Mouse (Mus musculus) CD4-positive naive resting alpha-beta T cell, adult 57 days (primary cell): ENCODE measurements around the gene Hoxb9. TPM values are rescaled to one million over a fixed set of nuclear protein-coding genes. Genes with fewer than 3 reads are reported as not detected.

Source experiments
- total RNA-seq: library from RNA; stranded (reverse); gene quantifications from one replicate; pipeline ENCODE4 v1.2.4, GENCODE M21; 2023

The Hoxb9 gene
- total RNA-seq: not detected

DNA sequence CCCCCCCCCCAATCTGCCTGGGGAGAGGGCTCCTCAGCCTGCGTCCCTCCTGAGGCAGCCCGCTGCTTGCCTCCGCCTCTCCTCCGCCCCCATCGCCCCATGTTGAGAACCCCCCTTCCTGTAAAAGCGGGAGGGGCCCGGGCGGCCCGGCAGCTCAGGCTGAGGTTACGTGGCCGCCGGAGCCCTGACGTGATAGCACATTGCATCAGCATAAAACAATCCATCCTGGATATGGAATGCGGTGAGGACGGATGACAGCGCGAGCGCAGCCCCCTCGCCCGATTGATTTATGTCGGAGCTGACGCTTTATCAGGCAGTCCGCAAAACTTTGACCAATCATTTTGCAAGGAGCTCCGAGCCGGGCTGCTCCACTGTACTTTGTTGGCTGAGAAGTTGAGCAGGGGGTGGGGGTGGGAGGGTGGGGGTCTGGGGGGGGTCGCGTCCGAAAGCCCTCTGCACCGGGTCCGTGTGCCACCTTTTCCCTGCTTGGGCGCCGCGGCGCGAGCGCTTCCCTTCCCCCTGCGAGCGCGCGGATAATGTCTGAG is at the start of gene Hoxb9:
TSS of gene Hoxb9 (plus strand) at position 462 of the 545 bp plus-strand sequence.

DNA sequence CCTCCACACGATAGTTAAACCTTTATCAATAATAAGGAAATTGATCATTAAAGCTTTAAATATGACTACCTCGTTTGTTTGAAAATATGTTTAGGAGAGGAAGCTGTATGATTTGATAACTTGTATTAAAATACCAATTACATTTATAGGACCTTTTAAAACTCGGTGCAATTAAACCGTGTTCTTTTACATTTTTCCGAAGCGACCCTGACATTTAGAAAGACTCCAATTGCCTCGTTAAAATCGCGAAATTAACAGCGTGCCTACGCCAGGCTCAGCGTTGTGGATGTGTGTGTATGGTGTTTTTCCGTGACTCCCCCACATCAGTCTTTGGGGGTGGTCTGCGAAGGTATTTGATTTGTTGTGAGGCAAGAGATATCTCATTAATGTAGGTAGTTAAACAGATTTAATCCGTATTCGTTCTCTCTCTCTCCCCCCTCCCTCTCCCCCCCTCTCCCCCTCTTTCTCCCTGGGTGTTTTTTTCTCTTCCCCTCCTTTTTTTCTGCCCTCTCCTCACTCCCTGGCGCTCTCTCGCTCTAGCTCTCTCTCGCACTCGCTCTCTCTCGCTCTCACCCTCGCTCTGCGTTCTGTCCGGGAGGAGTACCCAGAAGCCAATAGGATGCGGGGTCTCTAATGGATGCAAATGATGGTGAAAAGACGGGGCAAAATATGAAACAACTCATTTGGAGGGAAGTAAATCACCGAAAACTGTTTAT is 10.8 kb downstream of the Hoxb9 start, which contains the start of gene Hoxb8:
TSS of gene Hoxb8 (plus strand) at position 51 of the 716 bp plus-strand sequence.

DNA sequence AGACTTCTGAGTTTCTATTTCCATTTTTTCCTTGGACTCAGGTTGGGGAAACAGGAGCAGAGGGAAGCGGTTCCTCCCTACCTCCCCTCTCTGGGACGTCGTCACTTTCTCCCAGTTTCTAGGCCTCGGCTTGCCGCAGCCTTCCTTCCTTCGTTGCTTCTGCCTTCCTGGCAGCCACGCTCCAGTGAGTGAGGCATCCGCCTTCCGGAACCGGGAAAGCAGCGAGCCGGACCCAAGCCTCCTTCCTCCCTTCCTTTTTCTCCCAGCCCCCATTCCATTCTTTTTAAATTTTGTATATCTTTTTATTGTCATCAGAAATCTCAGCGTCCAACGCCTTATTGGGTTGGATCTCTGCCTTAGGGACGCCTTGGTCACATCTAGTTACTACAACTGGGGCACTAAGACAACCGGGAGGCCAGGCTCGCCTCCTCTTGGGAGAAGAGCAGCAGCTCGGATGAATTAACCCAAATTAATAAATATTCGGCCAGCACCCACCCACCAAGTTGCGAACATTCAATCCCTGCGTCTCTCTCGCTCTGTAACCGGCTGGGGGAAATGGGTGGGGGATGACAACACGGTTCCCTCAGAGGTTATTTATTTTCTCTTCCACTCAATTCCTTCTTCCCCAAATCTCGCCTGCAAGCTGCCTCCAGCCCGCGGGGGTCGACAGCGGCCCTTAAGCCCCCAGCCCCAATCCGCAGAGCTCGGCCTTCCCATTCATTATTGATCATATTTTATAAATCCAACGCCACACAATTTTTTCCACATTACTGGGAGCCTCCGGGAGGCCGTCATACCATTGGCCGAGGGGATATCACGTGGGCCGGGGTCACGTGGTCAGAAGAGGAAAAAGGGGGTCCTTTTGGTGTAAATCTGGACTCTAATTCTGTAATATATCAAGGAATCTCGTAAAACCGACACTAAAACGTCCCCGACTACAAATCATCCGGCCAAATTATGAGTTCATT is 14.8 kb downstream of the Hoxb9 start, which contains the start of gene Hoxb7:
TSS of gene Hoxb7 (plus strand) at position 853 of the 968 bp plus-strand sequence.

DNA sequence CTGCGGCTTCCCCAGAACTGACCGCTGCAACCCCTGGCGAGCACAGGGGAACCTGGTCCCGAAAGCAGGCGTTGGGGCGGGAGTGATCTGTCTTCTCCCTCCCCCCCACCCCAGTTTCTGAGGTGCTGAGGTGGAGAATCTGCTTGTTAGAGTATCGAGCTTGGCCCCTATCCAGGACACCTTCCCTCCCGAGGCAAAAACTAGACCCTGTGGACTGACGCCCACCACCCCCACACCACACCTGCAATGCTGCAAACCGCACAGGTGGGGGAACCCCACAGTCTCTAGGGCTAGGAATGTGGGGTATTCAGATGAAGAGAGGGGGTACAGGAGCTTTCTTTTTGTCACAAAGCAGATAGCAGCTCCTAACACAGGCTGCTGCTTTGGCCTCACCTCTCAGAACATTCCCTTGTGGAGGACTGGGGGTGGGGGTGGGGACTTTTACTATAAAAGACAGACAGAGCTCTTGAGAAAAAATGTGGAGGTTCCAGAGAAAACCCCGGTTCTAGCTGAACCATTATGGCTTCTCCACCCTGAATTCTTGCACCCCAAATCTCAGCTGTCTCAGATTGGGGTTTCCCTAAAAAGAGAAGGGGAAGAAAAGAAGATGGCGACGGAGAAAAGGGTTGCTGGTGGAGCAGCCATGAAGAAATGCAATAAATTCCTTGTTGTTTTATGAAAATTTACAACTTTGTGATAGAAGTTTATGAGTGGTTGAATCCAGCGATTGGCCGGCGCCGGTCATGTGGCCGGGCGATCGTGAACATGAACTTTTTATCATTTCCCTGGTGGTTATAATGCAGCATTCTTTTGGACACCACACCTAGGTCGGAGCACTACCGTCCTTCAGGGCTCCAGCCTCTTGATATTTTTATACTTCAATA is 20.7 kb downstream of the Hoxb9 start, which contains the start of gene Hoxb6:
TSS of gene Hoxb6 (plus strand) at position 796 of the 884 bp plus-strand sequence.

DNA sequence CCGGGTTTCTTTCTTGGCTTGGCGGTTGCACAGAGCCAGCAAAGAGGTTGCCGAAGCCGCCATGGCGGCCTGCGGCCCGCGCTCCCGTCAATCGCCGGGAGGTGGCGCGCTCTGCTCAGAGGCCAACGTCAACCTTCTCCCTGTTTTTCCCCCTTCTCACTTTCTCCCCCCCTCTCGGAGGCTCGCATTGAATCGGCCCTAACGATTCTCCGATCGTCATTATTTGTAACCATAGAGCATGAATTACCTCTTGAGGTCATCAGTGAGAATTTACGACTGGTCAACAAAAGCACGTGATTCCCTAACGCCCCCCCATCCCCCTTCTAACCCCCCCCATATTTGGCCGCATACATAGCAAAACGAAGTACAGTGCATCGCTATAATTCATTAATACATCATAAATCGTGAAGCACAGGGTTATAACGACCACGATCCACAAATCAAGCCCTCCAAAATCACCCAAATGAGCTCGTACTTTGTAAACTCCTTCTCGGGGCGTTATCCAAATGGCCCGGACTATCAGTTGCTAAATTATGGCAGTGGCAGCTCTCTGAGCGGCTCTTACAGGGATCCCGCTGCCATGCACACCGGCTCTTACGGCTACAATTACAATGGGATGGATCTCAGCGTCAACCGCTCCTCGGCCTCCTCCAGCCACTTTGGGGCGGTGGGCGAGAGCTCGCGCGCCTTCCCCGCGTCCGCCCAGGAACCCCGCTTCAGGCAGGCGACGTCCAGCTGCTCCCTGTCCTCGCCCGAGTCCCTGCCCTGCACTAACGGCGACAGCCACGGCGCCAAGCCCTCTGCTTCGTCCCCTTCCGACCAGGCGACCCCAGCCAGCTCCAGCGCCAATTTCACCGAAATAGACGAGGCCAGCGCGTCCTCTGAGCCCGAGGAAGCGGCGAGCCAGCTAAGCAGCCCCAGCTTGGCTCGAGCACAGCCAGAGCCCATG is 32.2 kb downstream of the Hoxb9 start, which contains the start of gene Hoxb5:
TSS of gene Hoxb5 (plus strand) at position 186 of the 949 bp plus-strand sequence.

DNA sequence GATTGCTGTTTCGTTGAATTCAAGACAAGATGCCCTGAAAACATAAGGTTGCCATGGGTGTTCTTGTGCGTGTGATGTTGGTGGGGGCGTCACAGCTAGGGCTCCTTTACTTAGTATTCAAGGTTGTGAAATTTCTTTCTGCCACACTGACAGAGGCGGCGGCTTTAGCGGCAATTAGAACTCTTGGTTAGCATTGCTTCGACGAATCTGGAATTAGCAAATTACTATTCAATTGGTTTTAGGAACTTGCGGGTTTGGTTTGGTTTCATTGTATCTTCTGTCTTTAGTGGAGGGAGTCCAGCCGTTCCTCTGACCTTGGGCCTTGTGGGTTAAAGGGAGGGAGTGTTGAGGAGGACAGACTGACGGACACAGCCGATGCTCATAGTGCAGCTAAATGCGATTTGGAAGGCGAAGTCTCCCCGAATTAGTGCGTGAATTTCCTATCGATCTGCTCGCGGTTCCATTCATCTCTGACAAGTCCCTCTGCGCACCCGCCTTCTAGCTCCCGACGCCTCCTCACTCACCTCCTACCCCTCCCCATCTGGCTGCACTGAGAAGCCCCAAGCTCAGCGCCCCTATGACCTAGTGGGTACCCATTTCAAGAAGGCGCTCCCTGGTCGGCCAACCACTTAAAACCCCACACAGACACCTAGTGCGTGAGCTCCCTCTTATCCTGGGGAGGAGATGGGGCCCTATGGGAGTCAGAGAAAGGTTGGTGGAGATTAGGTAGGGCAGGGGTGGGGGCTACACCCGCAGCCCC is 46.5 kb downstream of the Hoxb9 start, which contains the start of gene Hoxb4:
TSS of gene Hoxb4 (plus strand) at position 660 of the 760 bp plus-strand sequence.

DNA sequence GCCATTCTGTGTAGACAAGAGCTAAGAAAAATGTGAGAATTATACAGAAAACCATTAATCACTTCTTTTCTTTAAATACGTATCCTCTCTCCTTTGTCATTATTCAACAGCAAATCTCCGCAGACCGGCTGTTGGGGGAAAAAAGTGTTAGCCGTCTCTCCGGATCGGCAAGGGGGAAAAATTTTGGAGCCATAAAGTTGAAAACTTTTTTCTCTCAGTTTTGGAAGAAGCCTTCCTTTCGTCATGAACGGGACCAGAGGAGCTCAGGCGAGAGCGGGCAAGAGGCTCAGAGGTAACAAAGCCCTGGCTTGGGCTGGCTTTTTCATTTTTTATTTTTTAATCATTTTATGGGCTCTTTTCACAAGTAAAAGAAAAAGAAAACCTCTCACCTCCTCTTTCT is 51.9 kb downstream of the Hoxb9 start, which contains the start of gene Hoxb3:
TSS of gene Hoxb3 (plus strand) at position 173 of the 400 bp plus-strand sequence.

Other genes with a start within 250 kb of the Hoxb9 start
- not detected for gene Gip, start 246.9 kb upstream of the Hoxb9 start, total RNA-seq
- 46.4 TPM for gene Snf8, start 236.6 kb upstream of the Hoxb9 start, total RNA-seq
- gene Ube2z, start 206.1 kb upstream of the Hoxb9 start, total RNA-seq: 43.2 TPM
- 110 TPM for gene Atp5g1, start 195.8 kb upstream of the Hoxb9 start, total RNA-seq
- gene Calcoco2, start 159.5 kb upstream of the Hoxb9 start, total RNA-seq: not detected
- not detected for gene Ttll6, start 137.7 kb upstream of the Hoxb9 start, total RNA-seq
- not detected for gene Hoxb13, start 77.1 kb upstream of the Hoxb9 start, total RNA-seq
- not detected for gene Hoxb8, start 10.4 kb downstream of the Hoxb9 start, total RNA-seq
- gene Hoxb7, start 15.2 kb downstream of the Hoxb9 start, total RNA-seq: not detected
- gene Hoxb6, start 21.0 kb downstream of the Hoxb9 start, total RNA-seq: not detected
- gene Hoxb5, start 31.9 kb downstream of the Hoxb9 start, total RNA-seq: not detected
- 0.59 TPM for gene Hoxb4, start 46.8 kb downstream of the Hoxb9 start, total RNA-seq
- gene Hoxb3, start 51.9 kb downstream of the Hoxb9 start, total RNA-seq: not detected
- not detected for gene Hoxb2, start 79.1 kb downstream of the Hoxb9 start, total RNA-seq
- not detected for gene Hoxb1, start 94.3 kb downstream of the Hoxb9 start, total RNA-seq
- gene Skap1, start 193.1 kb downstream of the Hoxb9 start, total RNA-seq: 449 TPM